Mouse (Mus musculus) spleen, adult 2 months (tissue): Measurements from ENCODE around the gene Gm45837.

Experiments
- CTCF ChIP-seq: fragments of 200-500 bp; IDR thresholded peaks from 2 replicates; pipeline ENCODE4 v1.5.1; 2011; ENCODE audit warnings: mild to moderate bottlenecking, inconsistent platforms; ENCODE audit not compliant: insufficient read depth, insufficient read length, insufficient replicate concordance; ENCODE audit errors: extremely low read depth
- POLR2A ChIP-seq: fragments of 200-500 bp; IDR thresholded peaks from 2 replicates; pipeline ENCODE4 v1.6.1; 2011; ENCODE audit warnings: low read depth, low read length, inconsistent platforms

- TF ChIP-seq CTCF (no peak), POLR2A (no peak)
These were observed 51.8 kb downstream of the Gm45837 start for GRCm38 (mm10) chr7:101462327-101463068.
